Mouse (Mus musculus): ENCODE measurements at regions not wholly inside any gene's neighbourhood (a gene's known extent, or its start where the extent isn't known, plus 50 kb on each side); places are given as distances from the start of the nearest gene placed in this dataset.
A peak's percentile ranks its signal among the peaks of the same experiment; 100 is the strongest.

DNA sequence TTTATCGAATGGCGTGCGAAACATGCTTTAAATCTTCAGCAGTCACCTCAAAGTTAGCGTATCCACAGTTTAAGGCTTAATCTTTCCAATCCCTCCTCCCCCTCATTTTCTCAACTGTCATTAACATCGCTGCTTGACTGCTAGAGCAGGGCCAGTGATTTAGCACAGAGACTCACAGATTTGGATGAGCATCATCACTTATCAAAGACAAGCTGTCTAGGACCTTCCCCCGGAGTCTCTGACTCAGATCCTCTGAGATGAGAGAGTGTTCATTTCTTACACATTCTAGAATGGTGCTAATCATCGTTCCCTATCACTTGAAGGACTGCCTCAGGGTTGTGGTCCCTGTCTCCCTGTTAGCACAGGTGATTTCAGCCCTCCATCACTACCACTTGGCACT is 112.1 kb upstream of the Tmem132c start:
- DNase-seq, result no peak

DNA sequence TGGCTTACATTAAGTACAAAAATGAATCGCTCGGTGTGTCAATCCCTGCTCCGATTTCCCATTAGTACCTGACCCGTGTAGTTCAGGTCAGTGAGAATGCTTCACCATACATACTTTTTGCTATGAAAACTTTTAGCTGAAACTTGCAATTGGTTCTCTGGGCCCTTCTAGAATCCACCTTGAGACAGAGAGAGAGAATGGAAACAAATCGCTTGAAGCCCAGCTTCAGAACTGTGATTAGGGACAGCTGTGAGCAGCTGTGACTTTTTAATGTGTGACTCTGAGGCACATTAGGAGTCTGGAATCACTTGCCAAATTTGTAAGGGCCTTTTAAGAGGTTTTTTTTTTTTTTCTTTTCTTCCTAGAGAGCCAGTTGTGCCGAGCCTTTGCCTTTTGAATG is 107.2 kb upstream of the Tmem132c start:
- no peak for DNase-seq

DNA sequence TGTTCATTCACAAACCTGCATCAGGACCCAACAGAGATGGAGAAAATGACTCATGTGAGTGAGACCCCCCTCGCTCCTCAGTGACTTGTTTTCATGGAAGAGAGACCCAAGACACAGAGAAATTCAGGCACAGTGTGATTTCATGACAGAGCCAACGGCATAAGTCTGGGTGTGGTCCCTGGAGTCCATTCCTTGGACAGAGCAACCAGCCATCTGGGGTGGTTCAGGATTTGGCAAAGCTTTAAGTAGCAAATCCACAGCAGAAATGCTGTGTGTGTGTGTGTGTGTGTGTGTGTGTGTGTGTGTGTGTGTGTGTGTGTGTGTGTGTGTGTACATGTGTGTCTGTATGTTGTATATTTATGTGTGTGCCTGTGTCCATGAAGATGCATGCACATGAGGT is 101.0 kb upstream of the Tmem132c start:
- DNase-seq, result no peak

DNA sequence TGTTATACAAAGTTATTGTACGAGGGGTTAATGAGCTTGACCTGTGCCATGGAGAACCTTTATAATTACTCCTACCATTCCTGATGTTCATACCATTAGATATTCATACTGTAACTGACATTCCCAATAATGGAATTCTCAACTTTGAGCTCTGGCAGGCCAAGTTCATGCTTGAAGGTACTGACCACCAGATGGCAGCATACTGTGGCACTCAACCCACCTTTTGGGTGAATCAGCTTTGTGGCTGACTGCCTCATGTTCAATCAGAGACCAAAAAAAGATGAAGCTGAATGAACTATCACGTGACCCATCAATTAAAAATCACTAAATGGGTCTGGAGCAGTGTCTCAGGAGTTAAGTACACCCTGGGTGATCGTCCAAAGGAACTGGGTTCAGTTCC is 81.3 kb upstream of the Tmem132c start:
- peak; percentile 45 for DNase-seq

DNA sequence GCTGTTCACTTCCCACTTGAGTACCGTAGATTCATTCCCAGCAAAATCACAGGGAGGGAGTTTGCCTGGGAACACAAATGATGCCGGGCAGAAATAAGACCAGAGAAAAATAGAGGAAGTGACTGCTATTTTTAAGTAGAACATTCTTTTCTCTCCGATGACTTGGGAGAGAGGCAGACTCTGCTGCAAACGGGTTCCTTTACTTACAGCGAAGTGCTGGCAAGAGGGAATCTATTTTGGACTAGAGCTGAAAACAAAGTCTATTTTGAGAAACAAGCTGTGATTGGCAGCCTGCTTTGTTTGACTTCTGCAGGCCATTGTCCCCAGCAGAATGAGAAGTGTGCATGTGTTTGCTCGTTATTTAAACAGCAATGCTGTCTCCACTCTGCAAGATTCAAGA is 78.2 kb upstream of the Tmem132c start:
- DNase-seq, result no peak

DNA sequence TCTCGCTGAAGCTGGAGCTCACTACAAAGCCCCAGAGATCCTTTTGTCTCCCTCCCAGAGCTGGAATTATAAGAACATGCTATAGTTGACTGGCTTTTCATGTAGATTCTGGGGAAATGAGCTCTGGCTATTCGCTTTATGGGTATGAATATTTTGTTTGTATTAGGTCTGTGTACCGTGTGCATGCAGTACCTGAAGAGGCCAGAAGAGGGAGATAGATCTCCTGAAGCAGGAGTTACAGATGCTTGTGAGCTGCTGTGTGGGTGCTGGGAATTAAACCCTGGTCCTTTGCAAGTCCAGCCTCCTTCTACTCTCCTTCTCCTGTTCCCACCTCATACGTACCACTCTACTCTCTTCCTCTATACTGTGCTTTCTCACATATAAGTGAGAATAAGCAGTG is 52.6 kb upstream of the Tmem132c start:
- no peak for DNase-seq

All from cerebellum, adult 9-10 months (tissue).